Mouse (Mus musculus) bone marrow macrophage, adult 2 months (primary cell): ENCODE data around the gene Upk3a. TPM values are rescaled to one million over a fixed set of nuclear protein-coding genes. Genes with fewer than 3 reads are reported as not detected.

ENCODE experiments used
- H3K27ac ChIP-seq: 2 replicates; pipeline ENCODE4 v1.5.1; 2012; ENCODE audit warnings: low read depth, low read length; ENCODE audit not compliant: insufficient read depth
- H3K4me1 ChIP-seq: 2 replicates; pipeline ENCODE4 v1.6.1; 2012; ENCODE audit warnings: low read length; ENCODE audit not compliant: control insufficient read depth, insufficient read depth
- H3K4me3 ChIP-seq: 2 replicates; pipeline ENCODE4 v1.5.1; 2012; ENCODE audit warnings: mild to moderate bottlenecking, low read length, moderate library complexity; ENCODE audit not compliant: insufficient read depth
- CTCF ChIP-seq: IDR thresholded peaks from 2 replicates; pipeline ENCODE4 v1.5.1; 2012; ENCODE audit warnings: low read depth, mild to moderate bottlenecking, low read length, moderate library complexity
- POLR2A ChIP-seq: IDR thresholded peaks from 2 replicates; pipeline ENCODE4 v1.6.1; 2012; ENCODE audit warnings: mild to moderate bottlenecking, low read depth, low read length, borderline replicate concordance
- polyA plus RNA-seq: library from polyadenylated mRNA; stranded (reverse); fragments of >200 nt; gene quantifications from 2 replicates; pipeline ENCODE4 v1.2.4, GENCODE M21; 2012; ENCODE audit not compliant: missing spikeins, insufficient read depth, insufficient read length

Gene Upk3a
- not detected in 2 replicates for polyA plus RNA-seq

- H3K4me3 ChIP-seq: no peak within 1 kb of the TSS
- no peak within 1 kb of the TSS for H3K27ac ChIP-seq
- TF ChIP-seq CTCF (no peak), POLR2A (no peak)
- H3K4me1 ChIP-seq: peaks cover 3% of the 10 kb centered on the region; the same call in 1 of the 2 replicates
Observed at GRCm38 (mm10) chr15:85016951-85017664, at the start of gene Upk3a. Upk3a (plus strand) TSS chr15:85017141.

- peaks cover 24% of the 10 kb centered on the region for H3K4me1 ChIP-seq
- TF ChIP-seq POLR2A (no peak), CTCF (no peak)
Observed at GRCm38 (mm10) chr15:84968534-84968933, 48.4 kb upstream of the Upk3a start.

DNA sequence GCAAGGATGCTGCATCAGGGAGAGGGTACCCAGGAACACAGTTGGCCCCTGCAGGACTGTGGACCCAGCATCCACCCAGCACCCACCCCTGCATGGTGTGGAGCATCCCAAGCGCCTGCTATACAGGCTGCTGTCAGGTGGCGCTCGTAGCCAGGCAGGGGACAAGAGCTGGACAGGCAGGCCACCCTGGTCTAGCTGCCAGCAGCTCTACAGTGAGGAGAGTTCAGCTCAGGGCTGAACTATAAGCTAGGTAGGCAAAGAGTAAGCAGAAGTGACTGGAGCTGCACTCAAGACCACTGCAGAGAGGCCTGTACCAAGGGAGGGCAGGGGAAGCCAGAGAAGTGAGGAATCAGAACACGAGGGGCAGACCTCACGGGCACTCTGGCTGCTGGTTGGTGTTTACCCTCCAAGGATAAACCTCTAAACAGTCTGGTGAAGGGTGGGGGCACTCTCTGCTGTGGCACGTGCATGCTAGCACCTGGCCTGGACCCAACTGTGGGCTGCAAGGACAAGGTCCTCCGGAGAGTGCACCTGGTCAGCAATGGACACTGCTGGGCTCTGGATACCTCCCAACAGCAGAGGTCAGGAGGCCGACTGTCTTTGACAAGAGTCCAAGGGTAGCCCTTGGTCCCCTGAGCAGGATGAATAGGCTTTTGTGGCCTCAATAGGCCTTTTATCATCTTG lies 43.9 kb upstream of the Upk3a start:
- no peak overlapping the region for H3K27ac ChIP-seq
- TF ChIP-seq POLR2A (no peak), CTCF (no peak)
- no peak overlapping the region for H3K4me3 ChIP-seq
- H3K4me1 ChIP-seq: peaks cover 49% of the 10 kb centered on the region

More at GRCm38 (mm10) chr15:84968534-84968933, 48.4 kb upstream of the Upk3a start:
- Histone ChIP-seq H3K4me3 (no peak overlapping the region), H3K27ac (no peak overlapping the region)

DNA sequence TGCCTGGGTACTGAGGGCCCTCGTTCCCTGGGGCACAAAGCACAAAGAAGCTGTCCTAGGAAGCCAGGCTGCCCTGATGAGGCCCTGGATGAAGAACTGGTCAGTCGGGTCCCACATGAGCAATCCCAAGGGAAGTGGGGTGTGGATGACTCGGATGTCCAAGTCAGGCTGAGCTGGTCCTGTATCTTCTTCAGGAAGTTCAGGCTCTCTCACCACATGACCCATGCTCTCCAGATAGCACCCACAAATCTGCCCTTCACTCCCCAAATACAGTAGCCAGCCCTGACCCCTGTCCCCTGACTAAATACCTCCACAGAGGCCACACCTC lies 43.4 kb upstream of the Upk3a start:
- Histone ChIP-seq H3K27ac (no peak overlapping the region), H3K4me1 (peaks cover 51% of the 10 kb centered on the region), H3K4me3 (no peak overlapping the region)
- no peak for TF ChIP-seq CTCF
- no peak for TF ChIP-seq POLR2A

GRCm38 (mm10) chr15:84975729-84976128 lies 41.2 kb upstream of the Upk3a start:
- Histone ChIP-seq H3K27ac (peak overlapping the region; percentile 16; the same call in 1 of the 2 replicates), H3K4me3 (no peak overlapping the region), H3K4me1 (peaks cover 55% of the 10 kb centered on the region)
- TF ChIP-seq CTCF: no peak
- TF ChIP-seq POLR2A: no peak

- TF ChIP-seq CTCF (no peak), POLR2A (no peak)
- peak overlapping the region; percentile 89 for H3K27ac ChIP-seq
- peaks cover 69% of the 10 kb centered on the region for H3K4me1 ChIP-seq
- H3K4me3 ChIP-seq: peak overlapping the region; percentile 34
Observed at GRCm38 (mm10) chr15:84981609-84982313, 35.2 kb upstream of the Upk3a start.

- Histone ChIP-seq H3K4me1 (peaks cover 62% of the 10 kb centered on the region), H3K27ac (peak overlapping the region; percentile 26; the same call in 1 of the 2 replicates), H3K4me3 (no peak overlapping the region)
- no peak for TF ChIP-seq POLR2A
- TF ChIP-seq CTCF: no peak
Observed at GRCm38 (mm10) chr15:84982888-84983287, 34.1 kb upstream of the Upk3a start.

GRCm38 (mm10) chr15:84983721-84984120 lies 33.2 kb upstream of the Upk3a start:
- Histone ChIP-seq H3K27ac (no peak overlapping the region; the same call in 1 of the 2 replicates), H3K4me3 (no peak overlapping the region), H3K4me1 (peaks cover 58% of the 10 kb centered on the region)
- TF ChIP-seq CTCF (no peak), POLR2A (no peak)

DNA sequence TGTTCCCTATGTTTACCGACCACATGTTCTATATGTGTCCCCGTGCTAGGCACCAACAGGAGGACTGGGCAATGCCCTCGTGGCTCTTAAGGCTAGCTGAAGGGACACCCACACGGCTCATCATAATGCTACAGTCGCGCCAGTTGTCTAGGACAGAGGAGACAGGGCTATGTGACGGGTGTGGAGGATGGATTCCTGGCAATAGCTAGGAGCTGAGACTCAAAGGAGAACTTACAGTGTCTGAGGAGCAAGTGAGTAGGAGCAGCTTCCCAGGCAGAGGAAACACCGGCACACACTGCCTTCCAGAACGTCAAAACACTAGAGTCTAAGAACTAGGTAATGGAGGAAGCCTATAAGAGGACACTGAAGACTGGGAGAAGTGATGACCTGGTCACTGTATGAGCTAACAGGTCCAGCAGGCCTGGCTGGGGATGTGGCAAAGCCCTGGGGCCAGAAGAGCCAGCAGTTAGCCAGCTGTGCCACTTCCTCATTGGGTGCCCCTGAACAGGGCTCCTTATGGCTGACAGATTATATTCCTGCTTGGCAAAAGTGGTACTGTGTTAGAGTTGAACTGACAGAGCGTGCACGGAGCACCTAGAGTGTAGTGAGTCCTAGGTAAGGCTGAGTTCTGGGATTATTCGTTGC lies 31.3 kb upstream of the Upk3a start:
- no peak for TF ChIP-seq POLR2A
- no peak for TF ChIP-seq CTCF
- Histone ChIP-seq H3K4me3 (peak overlapping the region; percentile 87), H3K4me1 (peaks cover 48% of the 10 kb centered on the region), H3K27ac (peak overlapping the region; percentile 19; the same call in 1 of the 2 replicates)
